In genomic region chr9:103480603-103481220, GRCm38 (mm10) we compare ENCODE assay signal across 8 mouse cellular contexts. TPM values are rescaled to one million over a fixed set of nuclear protein-coding genes. Genes with fewer than 3 reads are reported as not detected.
DNase-seq lines count a peak whose midpoint lies in the region; ATAC-seq lines count a peak whose summit lies in the region.

No protein-coding gene starts in this region.

- ATAC-seq in heart, embryonic 14.5 days (ENCODE audit: insufficient number of reproducible peaks, insufficient read depth, low FRiP score, low read depth): peak; percentile 70

- peak overlapping the region; percentile 31; the same call in 1 of the 2 replicates for H3K4me2 ChIP-seq in heart, embryonic 14.5 days (ENCODE audit: low read length)

- peaks cover 3% of the 10 kb centered on the region; the same call in 1 of the 2 replicates for H3K36me3 ChIP-seq in heart, embryonic 14.5 days (ENCODE audit: control insufficient read depth, insufficient read depth, low read length)

- 25% methylated on average over 8 of the region's 8 CpGs for WGBS in heart, embryonic 14.5 days

- H3K4me3 ChIP-seq in heart, embryonic 14.5 days (ENCODE audit: control insufficient read depth in 1 of 2, insufficient read depth in 1 of 2, low read depth in 1 of 2, low read length in 2 of 2): no peak overlapping the region

- H3K4me1 ChIP-seq in heart, embryonic 14.5 days (ENCODE audit: control insufficient read depth in 2 of 2, insufficient read depth in 2 of 2, low read length in 2 of 2): peaks cover 18 to 29% of the 10 kb centered on the region in 2 experiments

- peak overlapping the region; percentile 45; the same call in 1 of the 2 replicates for H3K9ac ChIP-seq in heart, embryonic 14.5 days (ENCODE audit: low read length)

- H3K9me3 ChIP-seq in heart, embryonic 14.5 days (ENCODE audit: control insufficient read depth, low read length): no peaks in the 10 kb centered on the region

- peak overlapping the region; percentile 65 to 77 for H3K27ac ChIP-seq in heart, embryonic 14.5 days (replicated peaks in 1 of 2; ENCODE audit: control insufficient read depth in 1 of 2, insufficient read depth in 1 of 2, low read depth in 2 of 2, low read length in 2 of 2)

- peak; percentile 33 for DNase-seq in 3T3-L1 (ENCODE audit: low read depth, low spot score)
- DNase-seq in brain, adult 2 months (ENCODE audit: low read depth, low spot score): peak; percentile 45
- peak; percentile 87 for DNase-seq in kidney, postnatal 10 days
- DNase-seq in gastrocnemius, postnatal 4 days (ENCODE audit: low spot score in 2 of 2): no peak
- no peak for DNase-seq in frontal cortex, postnatal 25 days (ENCODE audit: low spot score in 2 of 2)
- DNase-seq in T-cell, adult 2 months (ENCODE audit: low spot score): no peak
- no peak for DNase-seq in thymus, postnatal 0 days (ENCODE audit: low spot score)

- no peaks in the 10 kb centered on the region for H3K27me3 ChIP-seq in heart, embryonic 14.5 days (ENCODE audit: control insufficient read depth, insufficient read depth, low read length)

RNA-seq across cellular contexts. Expression of gene Bfsp2, which starts 0.5 kb away (rescaled TPM):
- 0.70 and 1.3 TPM in 2 replicates for polyA plus RNA-seq in heart, embryonic 14.5 days (2014; fragmentation: Nextera tagmentation; extraction: Ambion mirVana)
- total RNA-seq in gastrocnemius, postnatal 4 days (2021): under 1 TPM; 0.62 to 0.64 TPM
- 3.0 and 3.1 TPM in 2 replicates for polyA plus RNA-seq in thymus, postnatal 0 days (2015; fragmentation: Nextera tagmentation; extraction: Ambion mirVana)

Comparison
In these comparisons a context has a peak if more than half of its experiments do, and no peak if none do; other contexts are left out.
1. DNase-seq: peak in 3T3-L1 (single experiment), brain, adult 2 months (single experiment) and kidney, postnatal 10 days (single experiment); none in gastrocnemius, postnatal 4 days (0 of 2), frontal cortex, postnatal 25 days (0 of 2), T-cell, adult 2 months (single experiment) and thymus, postnatal 0 days (single experiment).